Mouse (Mus musculus): ENCODE measurements at regions not wholly inside any gene's neighbourhood (a gene's known extent, or its start where the extent isn't known, plus 50 kb on each side); places are given as distances from the start of the nearest gene placed in this dataset.

DNA sequence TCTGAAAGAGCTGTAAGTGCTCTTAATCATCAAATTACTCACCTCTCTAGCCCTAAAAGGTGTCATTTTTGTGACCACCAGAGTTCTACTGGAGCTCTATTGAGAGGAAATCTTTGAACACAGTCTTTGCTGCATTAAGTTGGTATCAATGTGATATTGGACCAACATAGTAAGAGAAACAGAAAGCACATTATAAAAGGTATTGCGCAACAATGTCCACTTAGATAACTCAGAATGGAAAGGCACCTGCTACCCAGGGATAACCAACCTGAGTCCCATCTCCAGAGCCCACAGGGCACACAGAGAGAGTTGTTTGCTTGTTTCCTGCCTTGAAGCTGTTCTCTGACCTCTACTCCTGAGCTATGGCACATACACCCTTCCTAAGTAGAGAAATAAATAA, 106.4 kb upstream of the Med13l start:
- no peak for TF ChIP-seq CTCF (IDR thresholded peaks at IDR 0.05; ENCODE audit: extremely low read depth, insufficient read depth, insufficient read length, insufficient replicate concordance)
- no peak for TF ChIP-seq POLR2A (IDR thresholded peaks at IDR 0.05; ENCODE audit: low read depth, low read length)
